Mouse (Mus musculus) layer of hippocampus, adult 2 months (tissue): ENCODE data around the gene Iqcn. TPM values are rescaled to one million over a fixed set of nuclear protein-coding genes. Genes with fewer than 3 reads are reported as not detected.

Experiments used
- DNase-seq, 2 experiments: peaks; one replicate each; pipeline ENCODE4 v3.0.0; 2022; ENCODE audit warnings: low spot score in 2 of 2
- H3K27ac ChIP-seq: fragments of 200-600 bp; 2 replicates; pipeline ENCODE4 v1.8.1; 2022
- H3K4me3 ChIP-seq: fragments of 200-600 bp; 2 replicates; pipeline ENCODE4 v1.8.1; 2022; ENCODE audit warnings: mild to moderate bottlenecking
- CTCF ChIP-seq: fragments of 200-600 bp; conservative IDR thresholded peaks from 2 replicates; pipeline ENCODE4 v1.8.1; 2022; ENCODE audit warnings: antibody characterized with exemption, mild to moderate bottlenecking, moderate library complexity
- total RNA-seq, 2 experiments: library from RNA; stranded (reverse); gene quantifications; 2 replicates each; pipeline ENCODE4 v1.2.3; 2021

The Iqcn gene
- total RNA-seq, 2 experiments from 2014 or later: 0.07 to 0.08 TPM

DNA sequence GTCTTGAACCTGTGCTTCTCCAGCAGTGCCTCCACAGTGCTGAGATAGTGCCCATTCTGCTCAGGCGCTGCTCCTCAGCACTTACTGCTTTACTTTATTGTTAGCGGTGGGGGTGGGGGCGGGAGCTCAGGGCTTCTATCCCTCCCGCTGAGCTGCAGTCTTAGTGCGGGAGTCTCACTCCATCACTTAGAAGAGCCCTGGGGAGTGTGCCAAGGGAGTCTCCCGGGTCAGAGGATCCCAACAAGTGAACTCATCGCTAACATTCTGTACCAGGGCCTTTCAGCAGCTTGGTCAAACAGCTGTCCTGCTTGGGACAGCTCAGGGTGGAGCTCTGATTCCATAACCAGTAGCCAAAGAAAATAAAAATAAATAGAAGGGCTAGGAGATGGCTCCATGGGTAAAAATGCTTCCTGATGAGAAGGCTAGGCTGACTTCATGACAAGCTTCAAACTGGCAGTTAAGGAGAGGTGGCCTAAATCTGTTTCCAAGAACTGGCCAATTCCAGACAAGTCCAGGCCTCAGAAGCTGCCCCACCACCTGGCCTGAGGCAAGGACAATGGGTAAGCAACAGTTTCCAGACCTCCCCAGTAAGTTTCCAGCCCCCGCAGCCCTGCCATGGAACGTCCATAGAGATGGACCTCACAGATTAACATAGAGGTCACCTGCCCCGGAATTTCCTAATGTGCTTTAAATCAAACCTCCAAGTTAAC lies 31.5 kb upstream of the Iqcn start:
- no peak for DNase-seq
- Histone ChIP-seq H3K4me3 (no peak overlapping the region), H3K27ac (peak overlapping the region; percentile 92; the same call in 1 of the 2 replicates)
- TF ChIP-seq CTCF: no peak

DNA sequence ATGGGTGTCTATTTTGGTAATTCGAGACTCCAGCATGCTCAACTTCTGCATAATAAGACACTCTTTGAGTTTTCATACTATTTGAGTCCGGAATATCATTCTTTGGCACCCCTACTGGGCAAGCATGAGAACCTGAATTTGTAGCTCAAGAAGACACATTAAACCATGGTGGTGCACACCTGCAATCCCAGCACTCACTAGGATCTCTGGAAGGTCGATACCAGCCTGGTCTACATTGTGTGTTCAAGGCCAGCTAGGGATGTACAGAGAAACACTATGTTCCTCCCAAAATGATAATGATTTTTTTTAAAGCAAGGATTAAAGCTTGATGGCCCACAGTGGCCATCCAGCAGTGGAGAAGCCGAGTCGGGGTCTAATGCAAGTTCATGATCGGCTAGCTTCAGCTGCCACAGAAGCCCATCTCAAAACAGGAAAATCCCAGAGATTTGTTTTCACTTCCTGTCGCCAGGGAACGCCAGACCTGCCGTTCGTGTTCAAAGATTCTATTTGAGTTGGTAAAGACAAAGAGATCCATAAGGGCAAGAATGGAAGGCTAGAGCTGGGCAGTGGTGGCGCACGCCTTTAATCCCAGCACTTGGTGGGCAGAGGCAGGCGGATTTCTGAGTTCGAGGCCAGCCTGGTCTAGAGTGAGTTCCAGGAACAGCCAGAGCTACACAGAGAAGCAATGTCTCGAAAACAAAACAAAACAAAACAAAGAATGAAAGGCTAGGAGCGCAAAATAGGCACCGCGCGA lies 30.8 kb upstream of the Iqcn start:
- H3K4me3 ChIP-seq: peak overlapping the region; percentile 52
- no peak for TF ChIP-seq CTCF
- DNase-seq: no peak
- peak overlapping the region; percentile 92 for H3K27ac ChIP-seq

- TF ChIP-seq CTCF: peak; percentile 86
- Histone ChIP-seq H3K4me3 (peak within 1 kb of the TSS; percentile 83), H3K27ac (peak within 1 kb of the TSS; percentile 94)
- peak; percentile 95 to 99 for DNase-seq
Measured at GRCm38 (mm10) chr8:70673079-70673856, 30.0 kb upstream of the Iqcn start, which contains the start of gene Lsm4. Gene Lsm4, plus strand, starts transcription at chr8:70673248.

- Histone ChIP-seq H3K27ac (peak overlapping the region; percentile 94), H3K4me3 (peak overlapping the region; percentile 83)
- no peak for TF ChIP-seq CTCF
- DNase-seq: no peak
Measured at GRCm38 (mm10) chr8:70674109-70674508, 29.1 kb upstream of the Iqcn start.

GRCm38 (mm10) chr8:70674716-70675115 lies 28.5 kb upstream of the Iqcn start:
- TF ChIP-seq CTCF: no peak
- Histone ChIP-seq H3K4me3 (no peak overlapping the region), H3K27ac (peak overlapping the region; percentile 94)
- no peak for DNase-seq

DNA sequence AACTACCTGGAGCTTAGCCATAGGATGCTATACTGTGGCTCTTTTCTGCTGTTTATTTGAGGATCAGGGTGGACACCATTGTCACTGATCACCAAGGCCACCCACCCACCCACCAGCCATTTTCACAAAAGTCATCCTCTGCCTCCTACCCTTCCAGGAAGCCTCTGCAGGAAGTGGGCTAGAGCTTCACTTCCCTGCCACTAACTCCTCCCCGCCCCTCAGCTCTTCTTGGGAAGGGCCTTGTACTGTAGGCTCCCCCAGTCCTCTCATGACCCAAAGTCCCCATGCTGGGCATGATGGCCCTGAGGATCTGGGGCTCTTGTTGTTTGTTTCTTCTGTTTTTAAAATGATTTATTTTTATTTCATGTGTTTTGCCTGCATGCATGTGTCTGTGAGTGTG lies 27.9 kb upstream of the Iqcn start:
- no peak overlapping the region for H3K4me3 ChIP-seq
- no peak for DNase-seq
- TF ChIP-seq CTCF: no peak
- H3K27ac ChIP-seq: no peak overlapping the region; the same call in 1 of the 2 replicates

DNA sequence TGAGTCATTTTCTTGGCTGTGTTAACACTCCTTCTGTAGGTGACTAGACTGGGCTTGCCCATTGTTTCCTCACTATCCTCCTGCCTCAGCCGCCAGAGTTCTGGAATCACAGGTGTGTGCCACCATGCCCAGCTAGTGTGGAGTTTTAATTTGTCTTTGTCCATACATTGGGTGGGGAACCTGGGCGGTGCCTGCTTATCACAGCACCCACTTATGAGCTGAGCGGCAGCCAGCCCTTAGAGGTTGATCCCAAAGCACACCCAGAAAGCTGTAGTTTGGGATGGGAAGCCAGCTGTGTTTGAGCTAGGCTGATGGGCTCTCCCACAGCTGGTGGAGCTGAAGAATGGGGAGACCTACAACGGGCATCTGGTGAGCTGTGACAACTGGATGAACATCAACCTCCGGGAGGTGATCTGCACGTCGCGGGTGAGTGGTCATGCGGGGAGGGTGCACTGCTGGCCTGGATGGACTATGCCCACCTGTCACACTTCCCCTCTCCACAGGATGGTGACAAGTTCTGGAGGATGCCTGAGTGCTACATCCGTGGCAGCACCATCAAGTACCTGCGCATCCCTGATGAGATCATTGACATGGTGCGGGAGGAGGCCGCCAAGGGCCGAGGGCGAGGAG lies 25.7 kb upstream of the Iqcn start:
- H3K4me3 ChIP-seq: no peak overlapping the region
- no peak for DNase-seq
- no peak overlapping the region for H3K27ac ChIP-seq
- no peak for TF ChIP-seq CTCF

DNA sequence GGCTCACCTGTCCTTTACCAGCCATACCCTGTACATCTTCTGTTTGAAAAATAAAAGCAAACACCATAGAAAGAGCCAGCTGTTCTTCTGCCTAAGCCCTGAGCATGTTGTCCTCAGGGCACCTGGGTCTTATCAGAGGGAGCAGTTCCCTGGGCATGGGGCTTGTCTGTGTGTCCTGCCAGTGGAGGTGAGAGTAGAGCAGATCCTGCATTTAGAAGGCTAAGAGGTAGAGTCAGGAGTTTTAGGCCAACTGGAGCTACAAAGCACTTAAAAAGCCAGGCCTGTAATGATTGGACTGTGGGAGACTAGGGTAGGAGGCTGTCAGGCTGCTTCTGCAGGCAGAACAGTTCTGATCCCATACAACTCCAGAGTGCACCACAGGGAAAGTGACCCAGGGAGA lies 24.6 kb upstream of the Iqcn start:
- H3K4me3 ChIP-seq: no peak overlapping the region
- no peak for DNase-seq
- TF ChIP-seq CTCF: no peak
- H3K27ac ChIP-seq: no peak overlapping the region

GRCm38 (mm10) chr8:70679404-70679803 lies 23.9 kb upstream of the Iqcn start:
- no peak for DNase-seq
- Histone ChIP-seq H3K4me3 (no peak overlapping the region), H3K27ac (no peak overlapping the region)
- TF ChIP-seq CTCF: no peak

DNA sequence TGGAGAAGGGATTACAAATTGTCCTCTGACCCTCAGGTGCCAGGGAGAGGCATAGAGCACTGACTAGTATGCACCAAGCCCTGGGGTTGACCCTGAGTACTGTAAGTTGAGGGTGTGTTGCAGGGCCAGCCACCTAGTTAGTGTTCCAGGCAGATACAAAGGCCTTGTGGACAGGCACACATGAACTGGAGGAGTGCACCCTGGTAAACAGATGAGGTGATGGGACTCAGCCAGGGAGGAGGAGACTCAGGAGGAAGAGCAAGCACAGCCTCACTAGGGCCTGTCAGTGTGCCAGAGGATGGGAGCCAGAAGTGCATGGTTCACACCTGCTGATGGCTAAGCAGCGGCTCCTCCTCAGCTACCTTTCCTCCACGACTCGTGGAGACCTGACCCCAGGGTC lies 23.2 kb upstream of the Iqcn start:
- no peak for TF ChIP-seq CTCF
- no peak for DNase-seq
- H3K4me3 ChIP-seq: no peak overlapping the region
- H3K27ac ChIP-seq: no peak overlapping the region

DNA sequence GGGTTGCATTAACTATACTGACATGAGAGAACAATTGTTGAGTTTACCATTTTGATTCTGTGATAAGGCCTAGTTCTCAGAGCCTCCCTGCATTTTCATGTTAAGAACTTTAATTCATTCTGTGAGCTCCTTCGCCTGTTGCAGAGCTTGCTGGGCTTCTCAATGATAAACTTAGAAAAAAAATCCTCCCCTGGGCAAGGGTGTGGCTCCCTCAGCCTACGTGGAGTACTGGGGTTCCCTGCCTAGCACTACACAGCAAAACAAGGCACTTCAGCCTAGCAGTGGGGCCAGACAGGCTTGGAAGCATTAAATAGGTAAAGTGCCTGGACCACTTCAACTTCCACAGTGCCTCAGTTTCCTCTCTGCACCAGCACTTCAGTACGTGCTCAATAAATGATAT lies 21.8 kb upstream of the Iqcn start:
- no peak for TF ChIP-seq CTCF
- no peak overlapping the region for H3K4me3 ChIP-seq
- no peak overlapping the region for H3K27ac ChIP-seq
- no peak for DNase-seq

DNA sequence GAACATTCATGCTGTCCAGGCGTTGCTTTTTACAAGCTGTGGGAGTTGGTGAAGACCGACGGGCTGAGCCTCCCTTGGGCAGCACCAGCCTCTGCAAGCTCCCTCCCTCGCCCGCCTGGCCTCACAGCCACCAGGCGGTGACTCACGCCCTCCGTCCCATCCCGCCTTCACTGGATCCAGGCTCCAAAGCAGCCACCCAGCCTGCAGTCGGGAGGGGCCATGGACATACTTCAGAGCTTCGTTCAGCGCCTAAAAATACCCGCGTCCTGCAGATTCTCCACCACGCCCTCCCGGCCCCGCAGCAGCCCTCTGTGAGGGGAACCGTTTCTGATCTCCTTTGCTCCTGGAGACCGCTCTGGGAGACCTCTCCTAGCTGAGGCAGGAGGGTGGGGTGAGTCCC lies 21.1 kb upstream of the Iqcn start:
- Histone ChIP-seq H3K4me3 (no peak overlapping the region), H3K27ac (peak overlapping the region; percentile 59; the same call in 1 of the 2 replicates)
- no peak for DNase-seq
- TF ChIP-seq CTCF: peak; percentile 11; the same call in 1 of the 2 replicates

- no peak for TF ChIP-seq CTCF
- H3K27ac ChIP-seq: no peak overlapping the region
- no peak overlapping the region for H3K4me3 ChIP-seq
- DNase-seq: no peak
Measured at GRCm38 (mm10) chr8:70682692-70683091, 20.6 kb upstream of the Iqcn start.
